Mouse (Mus musculus) spleen, embryonic (tissue): ENCODE data around the gene Col27a1.

Experiments used
- CTCF ChIA-PET: fragments of 350-600 bp; sonication (Branson Sonifier 250); formaldehyde crosslinking; loops from one replicate; lab custom pipeline; 2022; lab: Charles Lee

Gene Col27a1

GRCm38 (mm10) chr4:63307175-63308062, 93.6 kb downstream of the Col27a1 start:
- CTCF ChIA-PET: interaction anchor here (0.6 to 0.7 kb wide), 5 partner anchors 12 to 492 kb away, joined by 3 to 9 read pairs (median 3); no protein-coding TSS in a partner anchor

- CTCF ChIA-PET: interaction anchor here (0.7 kb wide), 1 partner anchor 94 kb away, joined by 3 read pairs; no protein-coding TSS in a partner anchor
Observed at GRCm38 (mm10) chr4:63308316-63308715, 94.5 kb downstream of the Col27a1 start.

GRCm38 (mm10) chr4:63310247-63310855, 96.5 kb downstream of the Col27a1 start:
- CTCF ChIA-PET: no interaction called here

- CTCF ChIA-PET: no interaction called here
Observed at GRCm38 (mm10) chr4:63311426-63311825, 97.6 kb downstream of the Col27a1 start.

- CTCF ChIA-PET: no interaction called here
Observed at GRCm38 (mm10) chr4:63314063-63314462, 100.3 kb downstream of the Col27a1 start.

GRCm38 (mm10) chr4:63316076-63316746, 102.4 kb downstream of the Col27a1 start:
- CTCF ChIA-PET: no interaction called here

- CTCF ChIA-PET: interaction anchor here (0.6 to 0.7 kb wide), 3 partner anchors 21 to 139 kb away, joined by 3 to 17 read pairs (median 3); no protein-coding TSS in a partner anchor
Observed at GRCm38 (mm10) chr4:63319566-63319965, 105.8 kb downstream of the Col27a1 start.

- CTCF ChIA-PET: no interaction called here
Observed at GRCm38 (mm10) chr4:63323275-63323815, 109.5 kb downstream of the Col27a1 start.

- CTCF ChIA-PET: no interaction called here
Observed at GRCm38 (mm10) chr4:63333403-63333802, 119.6 kb downstream of the Col27a1 start.

- CTCF ChIA-PET: no interaction called here
Observed at GRCm38 (mm10) chr4:63338414-63339076, 124.7 kb downstream of the Col27a1 start.

- CTCF ChIA-PET: no interaction called here
Observed at GRCm38 (mm10) chr4:63342491-63342890, 128.7 kb downstream of the Col27a1 start.

- CTCF ChIA-PET: no interaction called here
Observed at GRCm38 (mm10) chr4:63343608-63344007, 129.8 kb downstream of the Col27a1 start.

- CTCF ChIA-PET: no interaction called here
Observed at GRCm38 (mm10) chr4:63344295-63344694, 130.5 kb downstream of the Col27a1 start, which contains the start of gene Orm1. TSS of gene Orm1 (plus strand) at chr4:63344560.

- CTCF ChIA-PET: no interaction called here
Observed at GRCm38 (mm10) chr4:63345261-63345660, 131.5 kb downstream of the Col27a1 start.

GRCm38 (mm10) chr4:63346659-63347058, 132.9 kb downstream of the Col27a1 start:
- CTCF ChIA-PET: no interaction called here

GRCm38 (mm10) chr4:63348524-63348923, 134.7 kb downstream of the Col27a1 start:
- CTCF ChIA-PET: no interaction called here

- CTCF ChIA-PET: interaction anchor here (0.6 kb wide), 1 partner anchor 129 kb away, joined by 3 read pairs; no protein-coding TSS in a partner anchor
Observed at GRCm38 (mm10) chr4:63355877-63356665, 142.3 kb downstream of the Col27a1 start, which contains the start of gene Orm3. TSS of gene Orm3 (plus strand) at chr4:63356162.

- CTCF ChIA-PET: interaction anchor here (0.6 kb wide), 1 partner anchor 128 kb away, joined by 3 read pairs; no protein-coding TSS in a partner anchor
Observed at GRCm38 (mm10) chr4:63356981-63357570, 143.3 kb downstream of the Col27a1 start.

- CTCF ChIA-PET: no interaction called here
Observed at GRCm38 (mm10) chr4:63359861-63360260, 146.1 kb downstream of the Col27a1 start.

GRCm38 (mm10) chr4:63362150-63362549, 148.3 kb downstream of the Col27a1 start, which contains the start of gene Orm2:
TSS of gene Orm2 (plus strand) at chr4:63362449.
- CTCF ChIA-PET: no interaction called here
